In the genomic region with DNA sequence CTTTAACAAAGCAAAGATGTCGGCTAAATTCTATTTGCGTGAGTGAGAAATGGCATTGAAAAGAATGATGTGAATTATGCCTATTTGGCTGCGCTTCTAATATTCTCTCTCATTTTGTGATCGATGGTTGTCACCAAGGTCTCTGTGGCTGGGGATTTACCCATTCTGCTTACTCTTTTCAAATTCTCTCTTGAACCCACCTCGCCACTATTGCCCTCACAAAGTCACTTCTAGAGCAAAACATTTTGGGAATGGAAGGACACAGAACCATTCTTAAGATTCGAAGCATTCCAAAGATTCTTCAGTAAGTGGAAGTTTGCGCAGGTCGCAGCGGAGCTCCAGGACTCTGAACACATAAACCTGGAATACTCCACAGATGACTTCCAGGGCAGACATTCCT, we compare ENCODE assay signal across 8 mouse cellular contexts. TPM values are rescaled to one million over a fixed set of nuclear protein-coding genes. Genes with fewer than 3 reads are reported as not detected.
DNase-seq lines count a peak whose midpoint lies in the region; ATAC-seq and TF ChIP-seq lines count a peak whose summit lies in the region.

No protein-coding gene starts in this region.

- no peak for TF ChIP-seq POLR2A in kidney, adult 2 months (IDR thresholded peaks at IDR 0.05; ENCODE audit: low read depth, low read length)
- no peak for TF ChIP-seq POLR2A in bone marrow macrophage, adult 2 months (IDR thresholded peaks at IDR 0.05; ENCODE audit: borderline replicate concordance, low read depth, low read length)

- H3K4me1 ChIP-seq in kidney, adult 2 months (ENCODE audit: control insufficient read depth, insufficient read depth, low read length) = peaks cover 9% of the 10 kb centered on the region
- H3K4me1 ChIP-seq in bone marrow macrophage, adult 2 months (ENCODE audit: control insufficient read depth, insufficient read depth, low read length) = peaks cover 15% of the 10 kb centered on the region
- H3K4me1 ChIP-seq in hindbrain, embryonic 12.5 days = peaks cover 24% of the 10 kb centered on the region
- H3K4me1 ChIP-seq in midbrain, embryonic 12.5 days = peaks cover 24% of the 10 kb centered on the region

- H3K27me3 ChIP-seq in kidney, adult 2 months (replicated peaks; ENCODE audit: control insufficient read depth, insufficient read depth, low read length) = no peaks in the 10 kb centered on the region
- H3K27me3 ChIP-seq in hindbrain, embryonic 12.5 days = no peaks in the 10 kb centered on the region
- no peaks in the 10 kb centered on the region for H3K27me3 ChIP-seq in midbrain, embryonic 12.5 days

- H3K4me2 ChIP-seq in hindbrain, embryonic 12.5 days (replicated peaks) = peak overlapping the region; percentile 63
- peak overlapping the region; percentile 65 for H3K4me2 ChIP-seq in midbrain, embryonic 12.5 days (replicated peaks)

- no peak for ATAC-seq in hindbrain, embryonic 12.5 days (ENCODE audit: low FRiP score)
- no peak for ATAC-seq in midbrain, embryonic 12.5 days (ENCODE audit: low FRiP score, low read depth)
- ATAC-seq in frontal cortex, adult (ENCODE audit: low TSS enrichment) = no peak

- no peak for DNase-seq in kidney, adult 2 months
- DNase-seq in kidney, postnatal 14 days = no peak
- no peak for DNase-seq in left cerebral cortex, postnatal 4 days
- no peak for DNase-seq in right cerebral cortex, postnatal 10 days (ENCODE audit: low spot score in 2 of 2)

- peak overlapping the region; percentile 48 for H3K9ac ChIP-seq in hindbrain, embryonic 12.5 days
- H3K9ac ChIP-seq in midbrain, embryonic 12.5 days (replicated peaks) = peak overlapping the region; percentile 44

- 7% methylated on average over 9 of the region's 9 CpGs for WGBS in kidney, adult 2 months
- 15% methylated on average over 9 of the region's 9 CpGs for WGBS in hindbrain, embryonic 12.5 days
- 12% methylated on average over 9 of the region's 9 CpGs for WGBS in midbrain, embryonic 12.5 days

- 0 out of 2 replicates have a peak, but pooled peaks cover 1% of the 10 kb centered on the region for H3K9me3 ChIP-seq in hindbrain, embryonic 12.5 days (replicated peaks)
- H3K9me3 ChIP-seq in midbrain, embryonic 12.5 days = no peaks in the 10 kb centered on the region

- intact Hi-C loops in left cerebral cortex, postnatal 4 days (cut with DNase I) = no loop called here

- TF ChIP-seq CTCF in kidney, adult 2 months (conservative IDR thresholded peaks at IDR 0.05; ENCODE audit: insufficient read depth, insufficient read length, low read depth, low read length) = no peak
- TF ChIP-seq CTCF in bone marrow macrophage, adult 2 months (IDR thresholded peaks at IDR 0.05; ENCODE audit: low read depth, low read length) = no peak

- H3K27ac ChIP-seq in kidney, adult 2 months (ENCODE audit: insufficient read depth, low read depth, low read length) = no peak overlapping the region
- no peak overlapping the region for H3K27ac ChIP-seq in bone marrow macrophage, adult 2 months (ENCODE audit: insufficient read depth, low read depth, low read length)
- H3K27ac ChIP-seq in hindbrain, embryonic 12.5 days = no peak overlapping the region
- H3K27ac ChIP-seq in midbrain, embryonic 12.5 days (replicated peaks) = 0 out of 2 replicates have a peak overlapping the region, but pooled peaks have one; percentile 30

- H3K36me3 ChIP-seq in kidney, adult 2 months (ENCODE audit: control insufficient read depth, insufficient read depth, low read length) = no peaks in the 10 kb centered on the region; the same call in 1 of the 2 replicates
- peaks cover 15% of the 10 kb centered on the region for H3K36me3 ChIP-seq in hindbrain, embryonic 12.5 days
- H3K36me3 ChIP-seq in midbrain, embryonic 12.5 days = peaks cover 21% of the 10 kb centered on the region

- H3K4me3 ChIP-seq in kidney, adult 2 months (ENCODE audit: insufficient read depth, low read depth, low read length) = peak overlapping the region; percentile 97; the same call in 1 of the 2 replicates
- peak overlapping the region; percentile 99; the same call in 1 of the 2 replicates for H3K4me3 ChIP-seq in bone marrow macrophage, adult 2 months (ENCODE audit: insufficient read depth, low read length)
- peak overlapping the region; percentile 89 for H3K4me3 ChIP-seq in hindbrain, embryonic 12.5 days
- H3K4me3 ChIP-seq in midbrain, embryonic 12.5 days = peak overlapping the region; percentile 95

RNA-seq across cellular contexts. Expression of a gene that starts 0.5 kb away (rescaled TPM):
- polyA plus RNA-seq in kidney, adult 2 months (2012; rRNA removed) = 20.5 and 24.8 TPM in 2 replicates
- 44.6 and 47.2 TPM in 2 replicates for polyA plus RNA-seq in bone marrow macrophage, adult 2 months (2012; ENCODE audit: insufficient read depth, insufficient read length, missing spikeins)
- polyA plus RNA-seq in hindbrain, embryonic 12.5 days (2016; fragmentation: Nextera tagmentation; extraction: Ambion mirVana) = 47.6 and 49.9 TPM in 2 replicates
- 52.0 and 55.5 TPM in 2 replicates for polyA plus RNA-seq in midbrain, embryonic 12.5 days (2016; fragmentation: Nextera tagmentation; extraction: Ambion mirVana)
- 10 to 100 TPM; 78.3 to 86.9 TPM for total RNA-seq in left cerebral cortex, postnatal 4 days (2021)

RNA-seq across cellular contexts. Expression of a gene that starts 21.2 kb away (rescaled TPM):
- 0.14 and 0.16 TPM in 2 replicates for polyA plus RNA-seq in kidney, adult 2 months (2012; rRNA removed)
- 0.68 and 0.82 TPM in 2 replicates for polyA plus RNA-seq in bone marrow macrophage, adult 2 months (2012; ENCODE audit: insufficient read depth, insufficient read length, missing spikeins)
- polyA plus RNA-seq in hindbrain, embryonic 12.5 days (2016; fragmentation: Nextera tagmentation; extraction: Ambion mirVana) = 42.9 and 46.4 TPM in 2 replicates
- polyA plus RNA-seq in midbrain, embryonic 12.5 days (2016; fragmentation: Nextera tagmentation; extraction: Ambion mirVana) = 53.5 and 57.9 TPM in 2 replicates
- 10 to 100 TPM; 17.2 to 18.0 TPM for total RNA-seq in left cerebral cortex, postnatal 4 days (2021)

RNA-seq across cellular contexts. Expression of a gene that starts 41.5 kb away (rescaled TPM):
- 3.4 and 3.6 TPM in 2 replicates for polyA plus RNA-seq in kidney, adult 2 months (2012; rRNA removed)
- 9.2 and 9.6 TPM in 2 replicates for polyA plus RNA-seq in bone marrow macrophage, adult 2 months (2012; ENCODE audit: insufficient read depth, insufficient read length, missing spikeins)
- polyA plus RNA-seq in hindbrain, embryonic 12.5 days (2016; fragmentation: Nextera tagmentation; extraction: Ambion mirVana) = 18.4 and 18.7 TPM in 2 replicates
- polyA plus RNA-seq in midbrain, embryonic 12.5 days (2016; fragmentation: Nextera tagmentation; extraction: Ambion mirVana) = 18.6 and 20.4 TPM in 2 replicates
- total RNA-seq in left cerebral cortex, postnatal 4 days (2021) = 10 to 100 TPM; 21.6 to 23.2 TPM

Comparison
In these comparisons a context has a peak if more than half of its experiments do, and no peak if none do; other contexts are left out.
1. RNA of a gene that starts 21.2 kb away (polyA plus RNA-seq): 53.5 to 57.9 TPM in midbrain, embryonic 12.5 days and 42.9 to 46.4 TPM in hindbrain, embryonic 12.5 days; 0.68 to 0.82 TPM in bone marrow macrophage, adult 2 months and 0.14 to 0.16 TPM in kidney, adult 2 months; every median in the first group is over 10 times any median in the second.
2. Peak in every context shown above with its lines, with median percentiles within 50 percentile points of each other: H3K4me3 ChIP-seq.